Mouse (Mus musculus) R1 (cell line): ENCODE measurements around the gene Apip.
A peak's percentile ranks its signal among the peaks of the same experiment; 100 is the strongest.

Source experiments
- DNase-seq: peaks from one replicate; pipeline ENCODE4 v3.0.0-alpha.2; 2018; ENCODE audit warnings: low read depth, low spot score

Apip gene

DNA sequence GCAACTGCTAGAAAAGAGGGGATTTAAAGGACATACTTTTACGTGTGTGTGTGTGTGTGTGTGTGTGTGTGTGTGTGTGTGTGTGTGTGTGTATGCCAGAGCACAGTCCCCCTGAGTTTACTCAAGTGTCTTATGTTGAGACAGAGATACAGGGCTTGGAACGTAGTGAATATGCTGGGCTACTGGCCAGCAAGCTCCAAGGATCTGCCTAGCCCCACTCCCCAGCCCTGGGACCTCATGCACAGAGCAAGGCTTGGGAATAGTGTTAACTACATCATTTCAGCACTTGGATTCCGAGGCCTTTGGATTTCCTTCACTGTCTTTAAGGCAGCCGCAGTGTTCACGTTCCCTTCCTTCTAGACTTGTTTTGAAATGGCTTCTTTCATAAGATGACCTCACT lies 29.1 kb downstream of the Apip start:
- DNase-seq: no peak

DNA sequence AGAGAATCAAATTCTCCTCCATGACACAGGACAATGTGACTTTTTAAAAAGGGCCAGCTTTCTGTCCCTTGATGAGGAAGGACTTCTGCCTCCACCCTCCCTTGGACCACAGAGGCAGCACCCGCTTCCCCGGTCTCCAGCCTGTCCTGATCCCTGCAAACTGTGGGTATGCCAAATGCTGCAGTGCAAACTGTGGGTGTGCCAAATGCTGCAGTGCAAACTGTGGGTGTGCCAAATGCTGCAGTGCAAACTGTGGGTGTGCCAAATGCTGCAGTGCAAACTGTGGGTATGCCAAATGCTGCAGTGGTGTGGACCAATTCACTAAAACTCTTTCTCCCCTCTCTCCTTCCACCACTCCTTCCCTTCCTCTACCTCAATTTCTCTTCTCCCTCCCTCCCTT lies 32.7 kb downstream of the Apip start:
- DNase-seq: no peak

DNA sequence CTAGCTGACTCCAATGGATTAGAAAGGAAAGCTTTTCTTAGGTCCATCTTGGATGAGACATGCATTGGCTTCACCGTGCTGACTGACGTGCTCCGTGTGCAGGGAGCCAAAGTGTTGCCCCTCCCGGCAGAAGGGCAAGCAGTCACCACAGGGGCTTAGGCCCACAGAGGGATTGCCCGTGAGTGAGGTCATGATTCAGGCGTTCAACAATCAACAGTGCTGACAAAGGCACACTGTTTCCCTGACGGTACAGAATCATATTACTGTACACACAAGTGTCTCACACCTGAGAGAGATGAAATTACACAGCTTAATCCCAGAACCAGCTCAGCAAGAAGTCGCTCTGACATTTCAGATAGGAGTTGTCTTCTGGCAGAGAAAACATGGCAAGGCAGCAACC lies 38.2 kb downstream of the Apip start:
- no peak for DNase-seq

DNA sequence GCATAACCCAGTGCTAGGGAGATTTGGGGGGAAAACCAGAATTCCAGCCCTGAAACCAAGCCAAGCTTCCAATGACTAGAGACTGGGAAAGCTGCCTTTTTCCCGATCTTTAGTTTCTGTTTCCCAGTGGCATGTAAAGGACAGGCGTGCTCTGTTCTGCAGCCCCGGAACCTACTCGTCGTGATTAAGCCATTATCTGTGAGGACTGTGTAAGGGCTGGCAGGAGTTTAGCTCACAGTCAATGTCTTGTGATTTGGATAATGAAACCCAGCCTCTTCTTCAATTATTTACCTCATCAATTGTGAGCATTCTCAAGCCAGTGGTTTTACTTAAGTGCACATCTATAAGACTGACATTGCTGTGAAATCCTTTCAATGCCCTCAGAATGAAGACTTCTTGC lies 43.7 kb downstream of the Apip start:
- no peak for DNase-seq

DNA sequence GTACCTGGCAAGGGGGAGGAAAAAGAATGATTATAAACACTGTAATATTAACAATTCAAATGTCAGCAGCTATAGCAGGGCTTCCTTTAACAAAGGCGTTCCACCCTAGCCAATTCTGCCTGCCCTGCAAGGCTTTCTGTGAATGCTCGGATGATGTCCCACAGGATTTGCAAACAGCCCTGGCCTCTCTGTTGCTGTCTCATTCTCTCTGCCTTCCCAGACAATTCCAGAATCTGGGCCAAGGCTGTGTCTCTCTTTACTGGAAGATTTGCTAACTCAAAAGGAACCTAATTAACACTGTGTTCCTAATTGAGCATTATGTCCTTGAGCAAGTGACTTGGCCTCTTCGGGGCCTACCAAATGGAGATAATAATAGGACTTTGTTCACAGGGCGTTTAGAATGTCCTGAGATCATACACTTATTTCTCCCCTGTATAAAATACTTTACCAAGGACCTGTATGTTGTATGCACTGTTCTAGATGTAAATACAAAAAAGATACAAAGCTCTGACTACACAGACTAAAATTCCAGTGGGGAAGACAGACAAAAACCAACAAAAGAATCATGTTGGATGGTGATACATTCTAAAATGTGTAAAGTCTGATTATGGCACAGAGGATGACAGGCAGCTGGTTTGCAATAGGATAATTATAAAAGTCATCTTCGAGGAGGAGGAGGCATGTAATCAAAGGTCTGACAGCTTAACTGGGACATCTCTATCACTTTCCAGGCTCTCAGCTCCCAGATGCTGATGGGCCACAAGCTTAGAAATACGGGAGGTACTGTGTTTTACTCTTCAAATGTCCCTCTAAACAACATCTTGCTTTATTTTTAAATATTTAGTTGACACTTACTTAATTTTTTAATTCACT lies 45.1 kb downstream of the Apip start:
- no peak for DNase-seq

DNA sequence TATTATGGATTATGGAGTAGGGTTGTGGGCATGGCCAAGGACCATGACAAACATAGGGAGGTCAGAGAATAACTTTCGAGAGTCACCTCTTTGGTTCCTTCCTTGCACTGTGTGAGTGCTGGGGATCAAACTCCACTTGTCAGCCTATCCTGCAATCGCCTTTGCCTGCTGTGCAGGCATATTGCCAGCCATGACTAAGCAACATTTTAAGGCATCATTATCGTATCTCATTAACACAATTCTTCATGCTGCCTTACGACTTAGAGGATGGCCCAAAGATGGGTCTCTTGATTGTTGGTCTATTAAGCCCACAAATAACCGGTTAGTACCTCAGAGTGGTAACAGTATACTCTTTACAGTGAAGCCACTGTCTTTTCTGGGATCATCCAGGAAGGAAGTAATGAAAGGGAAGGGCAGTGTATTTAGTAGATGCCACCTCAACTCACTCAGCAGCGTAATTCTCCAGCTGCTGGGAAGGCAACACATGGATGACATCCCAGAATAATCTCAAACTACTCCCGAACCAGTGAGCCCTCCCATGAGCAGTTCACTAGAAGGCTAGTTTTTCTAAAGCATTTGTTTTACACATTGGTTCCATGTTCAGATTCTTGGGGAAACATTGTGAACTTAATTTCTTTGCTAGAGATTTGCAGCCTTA lies 45.9 kb downstream of the Apip start:
- no peak for DNase-seq

DNA sequence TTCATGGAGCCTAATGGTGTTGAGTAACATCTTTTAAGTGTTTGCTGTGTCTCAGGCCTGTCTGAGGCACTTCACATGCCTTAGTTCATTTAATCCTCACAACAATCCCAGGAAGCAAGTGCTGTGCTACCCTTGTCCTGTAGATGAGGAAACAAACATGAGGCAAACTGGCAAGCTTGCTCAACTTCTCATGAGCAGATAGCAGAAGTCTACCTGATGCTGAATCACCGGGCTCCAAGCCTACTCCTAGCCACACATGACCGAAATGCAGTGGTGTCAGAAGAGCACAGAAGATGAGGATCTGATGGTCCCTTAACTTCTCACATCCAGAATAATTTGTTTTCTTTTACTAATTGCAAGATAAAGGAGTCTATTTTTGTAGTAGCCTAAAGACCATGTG lies 56.2 kb downstream of the Apip start:
- no peak for DNase-seq

DNA sequence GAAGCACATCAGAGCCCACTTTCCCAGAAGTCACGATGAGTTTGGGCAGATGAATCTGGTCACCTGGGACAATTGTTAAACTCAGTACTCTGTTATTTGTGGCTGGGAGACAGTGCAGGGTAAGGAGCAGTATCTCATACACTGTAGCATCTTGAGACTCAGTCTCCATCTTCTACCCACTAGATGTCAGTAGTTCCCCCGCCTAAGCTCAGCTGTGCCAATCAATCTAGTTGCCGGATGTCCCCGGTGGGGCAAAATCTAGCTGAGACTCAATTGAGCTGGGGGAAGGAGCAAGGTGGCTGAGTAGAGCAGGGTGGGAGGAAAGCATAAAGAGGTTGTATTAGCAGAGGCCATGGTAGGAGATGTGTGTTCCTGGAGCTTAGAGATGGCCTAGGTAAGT lies 57.7 kb downstream of the Apip start:
- peak; percentile 34 for DNase-seq

DNA sequence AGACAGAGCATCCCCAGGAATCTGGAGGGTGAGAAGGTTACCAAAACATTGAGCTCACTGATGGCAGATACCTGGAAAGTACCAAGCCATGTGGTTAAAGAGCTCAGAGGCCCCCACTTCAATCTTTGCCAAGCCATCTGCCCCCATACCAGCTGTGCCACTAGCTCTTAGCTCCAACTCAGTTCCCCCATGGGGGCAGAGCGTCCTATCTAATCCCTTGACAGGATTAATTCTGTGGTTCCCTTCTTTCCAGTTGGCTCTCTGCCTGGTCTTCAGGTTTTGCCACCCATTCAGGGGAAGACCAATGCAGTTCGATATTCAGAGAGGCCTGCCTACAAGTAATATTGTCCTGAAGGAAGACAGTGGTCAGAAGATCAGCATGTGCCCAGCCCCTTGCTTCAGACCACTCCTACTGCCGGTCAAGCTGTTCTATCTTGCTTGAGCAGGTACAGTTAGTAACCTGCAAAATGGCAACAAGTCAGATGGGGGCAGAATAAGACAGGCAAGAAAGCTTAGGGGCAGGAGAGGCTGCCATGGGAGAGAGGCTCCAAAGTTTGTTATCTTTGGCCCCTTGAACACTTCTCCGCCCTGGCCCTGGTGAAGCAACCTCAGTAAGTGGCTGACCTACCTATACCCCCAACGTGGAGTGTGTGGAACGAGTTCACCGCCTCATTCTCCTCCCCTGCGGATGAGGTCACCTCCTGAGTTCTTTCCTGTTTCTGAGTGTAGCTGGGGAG lies 65.2 kb downstream of the Apip start:
- no peak for DNase-seq
